Mouse (Mus musculus): ENCODE results near the gene Rhbdf2.
"Not testable (repeated sequence)": the region's sequence is repeated elsewhere in the genome, so short reads cannot be mapped to it uniquely, and the experiment has no call there.

The Rhbdf2 gene

DNA sequence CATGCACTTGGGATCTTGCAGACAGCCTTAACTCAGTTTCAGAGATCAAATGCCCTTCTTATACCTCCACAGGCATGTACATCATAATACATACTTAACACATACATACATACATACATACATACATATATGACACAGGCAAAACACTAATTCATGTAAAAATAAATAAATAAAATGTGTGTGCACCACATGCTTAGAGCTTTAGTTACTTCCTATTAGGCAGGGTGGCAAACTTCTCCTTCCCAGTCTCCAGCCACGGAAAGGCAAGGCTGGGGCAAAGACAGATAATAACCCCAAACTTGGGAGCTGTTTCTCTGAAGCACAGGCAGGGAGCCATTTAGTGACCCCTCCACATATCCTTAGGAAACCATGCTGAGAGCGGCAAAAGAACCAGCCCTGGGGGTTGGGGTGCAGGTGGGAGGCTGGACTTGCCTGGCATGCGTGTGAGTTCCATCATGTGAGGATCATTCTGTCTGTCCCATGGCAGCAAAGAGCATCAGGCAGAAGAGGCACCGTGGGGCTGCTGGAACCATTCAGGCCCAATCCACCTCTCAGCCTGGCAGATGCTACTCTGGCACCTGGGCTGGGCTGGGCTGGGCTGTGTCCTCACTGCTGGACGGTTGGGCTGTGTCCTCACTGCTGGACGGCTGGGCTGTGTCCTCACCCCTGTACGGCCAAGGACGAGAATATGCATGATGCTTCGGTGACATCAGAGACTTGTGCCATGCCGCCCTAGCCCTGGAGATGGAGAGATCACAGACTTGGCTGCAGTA lies at the start of gene Rhbdf2:
Gene Rhbdf2 (minus strand): TSS at position 721 of the 773 bp plus-strand sequence.
- no peak for DNase-seq

DNA sequence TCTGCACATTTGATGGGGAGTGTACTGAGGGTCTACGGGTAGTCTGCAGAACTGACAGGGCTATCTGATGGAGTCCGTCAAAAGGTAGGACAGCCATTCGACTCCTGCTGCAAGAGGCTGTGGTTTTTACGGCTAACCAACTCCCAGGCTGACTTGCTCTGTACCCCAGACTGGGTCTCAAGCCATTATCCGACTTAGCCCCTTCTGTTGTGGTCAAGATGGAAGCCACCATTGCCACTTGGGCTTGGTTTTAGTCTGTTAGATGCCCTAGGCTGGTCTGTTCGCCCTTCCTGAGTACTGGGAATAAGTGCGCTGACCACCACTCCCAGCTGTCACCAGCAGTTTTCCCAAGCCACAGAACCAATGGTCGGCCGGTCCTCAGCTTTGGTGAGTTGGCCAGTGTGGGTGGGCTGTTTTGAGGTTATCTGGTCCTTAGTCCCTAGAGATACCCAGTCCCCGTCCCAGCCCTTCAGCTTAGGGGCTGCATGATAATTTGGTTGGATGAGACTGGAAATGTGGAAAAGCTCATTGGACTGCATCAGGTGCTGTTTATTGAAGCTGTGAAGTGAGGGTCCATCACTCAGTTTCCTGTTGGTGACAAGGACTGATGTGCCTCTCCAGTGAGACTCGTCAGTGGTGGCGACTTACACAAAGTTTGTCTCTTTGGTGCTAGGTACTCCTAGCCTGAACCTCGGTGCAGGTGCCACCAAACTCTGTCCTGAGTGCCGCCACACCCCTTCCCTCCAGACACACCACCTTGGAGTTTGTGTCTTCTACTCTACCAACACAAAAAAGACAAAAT lies 49.6 kb upstream of the Rhbdf2 start:
- DNase-seq: no peak

DNA sequence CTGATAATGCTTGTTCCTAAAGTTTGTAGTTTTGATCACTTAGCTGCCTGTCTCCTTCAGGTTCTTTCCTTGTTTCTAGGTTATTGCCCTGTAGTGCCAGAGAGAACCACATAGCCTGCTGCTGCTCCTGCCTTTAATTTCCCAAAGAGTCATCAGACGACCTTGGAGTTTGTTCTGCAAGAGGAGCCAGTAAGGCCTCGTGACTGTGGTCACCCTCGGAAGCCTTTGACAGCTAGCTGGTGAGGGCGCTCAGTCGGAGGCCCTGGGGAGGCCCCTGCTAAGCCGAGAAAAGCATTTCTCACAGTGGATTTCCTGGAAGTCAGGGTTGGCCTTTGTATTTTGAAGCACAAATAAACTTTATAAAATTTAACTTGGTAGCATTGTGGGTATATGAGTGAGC lies 48.6 kb upstream of the Rhbdf2 start:
- DNase-seq: not testable (repeated sequence)

DNA sequence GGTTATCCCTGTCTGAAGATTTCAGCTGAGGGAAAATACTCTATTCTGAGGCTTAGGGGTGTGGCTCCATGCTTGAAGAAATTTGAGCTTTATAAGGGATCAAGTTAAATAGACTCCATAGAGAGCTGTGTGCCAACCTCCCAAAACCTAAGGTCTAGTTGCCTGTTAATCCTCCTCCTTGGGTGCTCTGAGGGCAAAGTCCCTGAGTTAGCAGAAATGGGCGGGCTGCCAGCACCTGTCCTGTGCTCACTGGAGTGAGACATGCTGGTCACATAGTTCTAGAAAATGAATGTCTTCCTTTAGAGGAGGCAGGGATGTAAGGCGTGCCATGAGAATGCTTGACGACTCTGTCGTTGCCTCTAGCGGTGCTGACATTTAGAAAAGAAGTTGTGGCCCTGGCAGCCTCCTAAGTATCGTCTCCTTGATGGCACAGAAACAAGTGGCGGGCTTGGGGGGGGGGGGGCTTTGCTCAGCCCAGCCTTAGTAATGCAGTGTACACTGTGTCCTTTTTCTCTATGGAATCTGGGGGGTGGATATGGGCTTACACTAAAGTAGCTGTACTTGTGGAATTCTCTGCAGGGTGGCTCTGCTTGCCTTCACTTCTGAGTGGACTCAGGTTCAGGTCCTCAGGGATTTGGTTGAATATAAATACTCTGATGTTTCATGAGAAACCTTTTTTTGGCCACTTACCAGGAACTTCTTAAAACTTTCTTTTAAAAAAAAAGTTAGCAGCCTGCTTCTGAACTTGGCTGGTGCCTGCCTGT lies 48.0 kb upstream of the Rhbdf2 start:
- no peak for DNase-seq

DNA sequence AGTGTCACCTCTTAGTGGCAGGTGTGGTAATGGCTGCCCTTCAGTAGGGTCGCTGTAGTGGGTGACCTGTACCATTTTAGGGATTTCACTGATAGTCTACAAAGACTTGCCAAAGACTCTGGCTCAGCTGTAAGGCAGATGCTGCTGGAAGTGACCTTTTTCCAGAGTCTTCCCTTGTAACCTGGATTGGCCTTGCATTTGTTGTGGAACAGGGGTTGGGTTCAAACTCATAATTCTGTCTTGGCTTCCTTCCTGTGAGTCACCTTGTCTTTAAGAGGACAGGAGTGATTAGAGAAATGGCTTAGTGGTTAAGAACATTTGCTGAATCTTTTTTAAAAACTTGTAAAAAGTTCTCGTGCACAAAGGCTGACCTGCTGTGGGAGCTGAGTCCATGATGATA lies 46.6 kb upstream of the Rhbdf2 start:
- no peak for DNase-seq

DNA sequence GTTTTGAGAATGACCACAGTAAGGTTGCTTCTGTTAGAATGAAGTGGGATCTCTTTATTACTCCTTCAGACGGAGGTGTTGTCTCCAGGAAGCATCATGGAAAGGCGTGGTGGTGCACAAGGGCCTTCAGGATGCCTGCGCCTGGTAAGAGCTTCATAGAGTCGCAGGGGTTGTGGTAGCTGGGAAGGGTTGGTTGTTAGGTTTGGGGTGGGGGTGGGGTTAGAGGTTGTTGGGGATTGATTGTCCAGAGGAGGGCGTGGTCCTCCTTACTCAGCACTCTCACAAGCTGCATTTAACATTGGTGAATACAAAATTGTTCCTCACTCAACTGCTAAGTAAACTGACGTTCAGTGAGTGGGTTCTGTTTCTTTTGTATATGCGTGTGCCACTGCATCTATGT lies 45.8 kb upstream of the Rhbdf2 start:
- DNase-seq: no peak

DNA sequence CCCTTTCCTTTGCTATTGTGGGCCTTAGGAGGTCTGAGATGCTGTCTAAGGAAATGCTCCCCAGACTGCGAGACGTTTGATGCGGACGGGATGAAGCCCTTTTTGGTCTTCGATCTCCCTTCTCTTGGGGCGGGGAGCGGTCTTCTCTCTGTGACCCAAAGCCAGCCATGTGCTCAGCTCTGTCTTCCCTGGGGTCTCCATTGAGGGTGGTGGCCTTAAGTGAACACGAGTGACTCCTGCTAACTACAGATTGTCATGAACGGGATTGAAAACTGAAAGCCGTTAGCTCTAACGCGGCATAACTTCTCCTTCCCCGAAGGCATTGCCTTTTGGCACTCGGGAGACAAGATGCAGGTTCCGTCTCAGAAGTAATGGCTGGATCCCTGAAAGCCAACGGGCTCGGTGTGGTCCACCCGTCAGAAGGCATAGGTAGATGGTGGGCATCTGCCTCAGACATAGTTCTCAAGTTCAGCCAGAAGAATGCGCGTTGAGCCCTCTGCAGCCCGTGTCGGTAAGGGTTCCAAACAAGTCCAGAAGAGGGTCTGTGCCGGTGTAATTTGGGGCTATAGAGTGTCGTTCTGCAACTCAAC lies 45.1 kb upstream of the Rhbdf2 start:
- peak in 1 of 2 experiments; percentile 12 for DNase-seq

DNA sequence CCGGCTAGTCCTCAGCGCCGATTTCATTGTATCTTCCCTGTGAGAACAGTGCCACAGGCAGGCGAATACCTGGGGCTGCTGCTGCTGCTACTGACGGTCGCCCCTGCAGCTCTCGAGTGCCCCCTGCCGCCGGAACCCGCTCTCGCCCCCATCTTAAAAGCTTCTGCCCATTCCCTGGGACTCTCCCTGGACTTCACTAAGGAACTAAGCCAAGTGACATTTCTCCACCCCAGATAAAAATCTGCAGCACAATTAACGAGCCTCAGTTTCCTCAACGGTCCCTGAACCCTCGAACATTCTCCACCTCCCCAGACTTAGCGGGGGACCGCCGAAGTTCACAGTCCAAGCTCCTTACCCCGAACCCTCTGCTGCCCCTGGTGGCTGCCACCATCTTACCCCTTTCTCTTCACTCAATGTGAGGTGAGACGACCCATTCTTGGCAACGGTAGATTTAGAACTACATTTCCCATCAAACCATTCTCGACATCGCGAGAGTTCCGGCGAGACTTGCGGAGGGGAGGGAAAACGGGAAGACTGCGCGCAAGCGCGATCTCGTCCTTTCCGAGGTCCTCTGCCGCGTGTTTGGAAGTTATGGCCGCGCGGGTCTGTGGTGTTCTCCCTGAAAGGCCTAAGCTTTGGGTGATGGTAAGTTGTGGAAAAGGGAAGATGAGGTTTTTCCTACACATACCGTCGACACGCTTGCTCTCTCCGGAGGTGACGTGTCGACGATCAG lies 44.5 kb upstream of the Rhbdf2 start:
- peak; percentile 96 to 97 for DNase-seq

DNA sequence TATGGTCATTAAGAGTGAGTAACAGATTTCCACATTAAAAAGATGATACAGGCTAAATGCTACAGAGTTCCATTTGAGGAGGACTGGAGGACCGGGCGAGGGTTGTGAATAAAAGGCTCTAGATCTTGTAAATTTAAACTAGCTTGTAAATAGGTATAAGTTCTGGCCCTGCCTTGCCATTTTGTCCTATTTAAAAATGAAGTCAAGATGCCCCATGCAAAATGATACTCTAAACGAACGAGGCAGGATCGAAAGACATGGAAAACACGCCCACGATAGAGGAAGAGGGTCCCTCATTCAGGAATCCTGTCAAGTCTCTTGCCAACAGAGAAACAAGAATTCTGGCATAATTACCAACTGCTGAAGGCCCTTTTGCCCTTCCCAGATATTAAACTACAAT lies 43.6 kb upstream of the Rhbdf2 start:
- no peak for DNase-seq

DNA sequence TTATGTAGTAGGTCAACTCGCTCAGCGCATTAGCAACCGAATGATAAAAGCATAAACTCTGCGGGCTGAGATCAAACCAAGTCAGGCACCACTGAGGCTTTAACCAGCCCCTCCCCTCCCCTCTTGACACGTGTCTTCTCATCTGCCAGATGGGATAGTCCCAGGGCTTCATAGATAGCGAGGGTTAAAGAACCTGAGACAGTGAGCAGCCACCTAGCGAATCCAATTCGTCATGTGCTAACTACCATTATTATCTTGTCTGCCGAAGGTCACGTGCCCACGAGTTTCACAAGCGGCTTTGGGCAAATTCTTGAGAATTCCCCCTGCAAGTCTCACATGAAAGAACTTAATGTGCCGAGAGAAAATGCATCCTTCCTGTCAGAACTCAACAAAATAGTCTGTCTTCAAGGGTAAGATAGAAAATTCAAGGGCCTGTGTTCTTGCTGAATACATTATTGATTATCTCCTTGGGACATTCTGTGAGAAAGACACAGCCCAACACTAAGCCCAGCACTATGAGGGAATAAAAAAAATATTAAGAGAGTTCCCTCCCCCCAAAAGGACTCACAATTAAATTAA lies 43.1 kb upstream of the Rhbdf2 start:
- DNase-seq: no peak

DNA sequence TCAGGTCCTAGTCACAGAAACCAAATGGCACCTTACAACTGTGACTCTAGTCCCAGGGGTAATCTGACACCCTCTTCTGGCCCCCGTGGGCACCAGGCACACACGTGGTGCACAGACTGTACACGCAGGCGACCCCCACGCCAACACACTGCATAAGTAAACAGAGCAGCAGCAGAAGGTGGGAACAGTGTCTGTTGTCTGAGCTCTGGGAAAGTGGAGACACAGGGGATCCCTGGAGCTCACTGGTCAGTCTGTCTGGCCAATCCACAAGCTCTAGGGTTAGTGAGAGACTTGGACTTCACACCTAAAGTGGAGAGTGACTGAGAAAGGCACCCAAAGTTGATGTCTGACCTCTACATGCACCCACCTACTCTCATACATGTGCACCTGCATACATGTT lies 42.5 kb upstream of the Rhbdf2 start:
- no peak for DNase-seq

DNA sequence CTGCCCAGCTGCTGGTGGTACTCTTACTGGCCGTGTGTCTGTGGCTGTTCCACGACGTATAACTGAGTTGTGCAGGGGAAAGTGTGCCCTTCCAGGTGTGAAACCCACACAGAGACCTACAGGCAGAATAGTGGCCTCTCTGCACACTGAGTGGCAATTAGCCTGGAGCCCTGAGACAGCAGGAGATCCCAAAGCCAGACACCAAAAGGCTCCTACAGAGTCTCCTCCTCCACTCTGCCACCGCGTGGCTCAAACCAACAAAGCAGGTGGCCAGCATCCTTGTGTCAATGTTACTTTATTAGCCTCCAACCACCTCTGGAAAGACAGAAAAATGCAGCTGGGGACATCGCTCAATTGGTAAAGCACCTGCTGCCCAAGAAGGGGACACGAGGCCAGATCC lies 42.0 kb upstream of the Rhbdf2 start:
- DNase-seq: no peak

DNA sequence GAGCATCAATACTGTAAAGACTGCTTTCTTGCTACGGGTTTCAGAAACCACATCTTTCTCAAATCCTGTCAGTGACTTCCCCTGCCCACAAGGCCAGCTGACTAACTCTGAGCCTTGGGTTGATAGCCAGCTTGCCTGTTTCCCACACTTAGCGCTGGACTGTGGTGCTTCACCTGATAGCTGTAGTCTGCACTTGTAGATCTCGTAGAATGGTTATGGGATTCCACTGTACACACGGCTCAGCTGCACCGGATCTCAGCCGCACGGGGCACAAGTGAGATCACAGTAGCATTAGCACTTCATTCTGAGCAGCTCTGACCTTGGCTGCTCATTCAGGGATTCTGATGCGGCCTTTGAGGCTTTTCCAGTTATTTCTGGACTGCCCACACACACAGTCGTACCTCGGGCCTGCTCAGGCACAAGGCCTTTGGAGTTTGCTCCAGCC lies 41.6 kb upstream of the Rhbdf2 start:
- DNase-seq: no peak

DNA sequence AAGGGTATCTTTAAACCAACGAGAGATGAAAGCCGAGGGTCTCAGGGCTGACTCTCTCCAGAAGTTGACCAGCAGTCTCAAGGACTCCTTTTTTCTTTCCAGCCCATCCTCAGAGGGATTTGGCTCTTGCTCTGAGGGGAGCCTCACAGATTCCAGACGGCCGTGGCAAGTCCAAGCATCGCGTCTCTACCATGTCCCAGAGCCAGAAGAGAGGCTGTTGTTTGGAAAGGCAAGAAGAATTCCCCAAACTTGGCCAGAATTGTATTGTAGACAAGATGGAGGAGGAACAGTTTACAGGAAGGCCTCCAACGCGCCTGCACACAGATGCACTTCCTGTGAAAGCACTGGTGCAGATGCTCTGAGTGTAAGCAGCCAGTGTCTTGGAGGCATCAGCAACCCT lies 41.1 kb upstream of the Rhbdf2 start:
- no peak for DNase-seq

DNA sequence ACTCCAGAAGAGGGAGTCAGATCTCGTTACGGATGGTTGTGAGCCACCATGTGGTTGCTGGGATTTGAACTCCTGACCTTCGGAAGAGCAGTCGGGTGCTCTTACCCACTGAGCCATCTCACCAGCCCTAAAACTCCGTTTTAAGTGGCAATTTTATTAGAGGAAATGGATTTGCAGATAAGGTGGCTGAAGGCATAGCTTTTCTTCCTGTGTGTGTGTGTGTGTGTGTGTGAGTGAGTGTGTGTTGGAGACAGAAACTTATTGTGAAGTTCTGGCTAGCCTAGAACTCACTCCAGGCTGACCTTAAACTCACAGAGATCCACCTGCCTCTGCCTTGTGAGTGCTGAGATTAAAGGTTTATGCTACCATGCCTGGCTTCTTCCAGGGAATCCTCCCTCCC lies 40.2 kb upstream of the Rhbdf2 start:
- not testable (repeated sequence) for DNase-seq

DNA sequence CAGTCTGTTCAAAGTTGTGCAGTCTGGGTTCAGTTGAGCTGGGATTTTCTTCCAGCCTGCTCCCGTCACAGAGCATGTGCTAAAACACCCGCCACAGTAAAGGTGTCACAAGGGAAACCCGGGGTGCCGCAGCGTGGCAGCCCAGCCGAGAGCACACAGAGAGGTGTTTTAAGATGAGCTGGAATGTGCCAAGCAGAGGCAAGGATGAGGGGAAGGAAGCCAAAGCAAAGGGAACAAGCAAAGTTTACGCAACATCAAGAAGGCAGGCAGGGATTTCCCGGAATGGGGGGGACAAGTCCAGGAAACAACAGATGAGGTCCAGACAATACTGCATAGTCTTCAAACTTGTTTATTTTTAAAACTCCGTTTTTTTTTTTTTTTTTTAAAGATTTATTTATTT lies 39.7 kb upstream of the Rhbdf2 start:
- DNase-seq: no peak

DNA sequence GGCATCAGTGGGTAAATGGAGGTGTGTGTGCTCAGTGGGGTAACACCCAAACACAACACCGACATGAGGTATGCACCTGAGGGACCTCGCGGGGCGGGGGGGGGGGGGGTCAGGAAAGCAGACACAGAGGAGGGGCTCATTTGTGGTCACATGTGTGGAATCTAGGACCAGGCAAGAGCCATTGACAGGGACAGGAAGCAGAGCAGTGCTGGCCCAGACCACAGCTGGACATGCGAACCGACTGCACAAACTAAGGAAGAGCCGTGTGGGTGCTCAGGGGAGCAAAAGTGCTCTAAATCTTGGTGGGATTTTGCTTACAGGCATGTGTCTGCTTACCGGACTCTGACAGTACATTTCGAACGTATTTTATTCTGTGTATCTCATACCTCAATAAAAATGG lies 38.5 kb upstream of the Rhbdf2 start:
- DNase-seq: no peak

DNA sequence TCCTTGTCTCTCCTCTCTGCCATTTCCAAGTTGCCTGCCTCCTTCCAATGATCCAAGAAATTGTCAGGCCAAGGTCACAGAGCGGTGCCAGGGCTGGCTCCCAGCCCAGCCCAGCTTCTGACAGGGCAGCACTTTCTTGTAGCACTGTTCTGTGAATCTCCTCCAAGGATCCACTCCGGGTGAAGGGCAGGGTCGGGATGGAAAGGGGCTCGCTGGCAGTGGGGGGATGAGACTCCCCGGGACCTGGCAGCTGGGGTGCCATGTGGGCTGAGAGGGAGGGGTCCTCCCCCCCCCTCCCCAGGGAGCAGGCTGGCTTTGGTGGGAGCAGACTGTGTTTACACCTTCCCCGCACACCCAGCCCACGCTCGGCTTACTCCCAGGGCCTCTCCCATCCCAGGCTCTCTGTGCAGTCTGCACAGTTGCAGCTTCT lies 35.1 kb upstream of the Rhbdf2 start:
- DNase-seq: no peak

DNA sequence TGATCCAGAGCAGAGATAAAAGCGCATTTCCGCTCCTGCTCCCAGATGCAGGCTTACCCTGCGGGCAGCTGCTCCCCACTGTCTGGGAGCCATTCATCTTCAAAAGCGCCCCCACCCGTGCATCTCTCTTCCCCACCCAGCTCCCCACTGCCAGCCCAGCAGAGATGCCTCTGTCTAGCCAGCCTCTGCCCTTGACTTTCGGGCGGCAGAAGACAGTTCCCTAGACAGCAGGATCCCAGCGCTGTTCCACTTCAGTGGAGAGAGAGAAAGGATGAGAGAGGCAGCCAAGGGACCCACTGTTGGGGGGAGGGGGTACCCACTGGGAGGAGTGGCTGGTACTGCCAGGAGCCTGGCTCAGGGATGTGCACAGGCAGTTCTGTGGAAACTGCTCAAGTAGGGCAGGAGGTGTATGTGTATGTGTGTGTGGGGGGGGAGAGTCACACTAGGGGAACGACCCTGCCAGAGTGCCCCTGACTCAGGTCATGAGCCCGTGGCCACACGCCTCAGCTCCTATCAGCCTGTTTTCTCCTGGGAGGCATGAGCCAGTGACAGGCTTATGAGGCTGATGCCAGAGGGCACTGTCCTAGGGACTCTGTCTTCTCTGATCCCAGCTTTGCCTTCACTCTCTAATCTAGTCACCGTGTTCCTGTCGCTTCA lies 34.6 kb upstream of the Rhbdf2 start:
- DNase-seq: no peak

DNA sequence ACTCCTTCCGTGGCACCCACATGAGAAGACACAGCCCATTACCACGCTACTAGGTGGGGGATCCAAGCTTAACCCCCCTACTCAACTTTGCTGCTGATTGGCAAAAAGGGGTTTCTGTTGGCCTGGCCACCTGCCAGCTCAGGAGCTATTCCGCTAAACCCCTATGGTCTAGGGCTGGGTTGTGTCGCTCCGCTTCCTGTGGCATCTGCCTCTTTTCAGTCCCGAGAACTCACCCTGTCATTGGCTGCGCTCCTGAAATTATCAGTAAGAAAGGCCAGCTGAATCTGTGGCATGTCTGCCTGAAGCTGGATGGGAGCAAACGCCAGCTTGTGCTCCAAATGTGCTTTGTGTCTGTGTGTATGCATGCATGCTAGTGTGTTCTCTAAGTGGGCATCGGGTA lies 33.4 kb upstream of the Rhbdf2 start:
- no peak for DNase-seq

DNA sequence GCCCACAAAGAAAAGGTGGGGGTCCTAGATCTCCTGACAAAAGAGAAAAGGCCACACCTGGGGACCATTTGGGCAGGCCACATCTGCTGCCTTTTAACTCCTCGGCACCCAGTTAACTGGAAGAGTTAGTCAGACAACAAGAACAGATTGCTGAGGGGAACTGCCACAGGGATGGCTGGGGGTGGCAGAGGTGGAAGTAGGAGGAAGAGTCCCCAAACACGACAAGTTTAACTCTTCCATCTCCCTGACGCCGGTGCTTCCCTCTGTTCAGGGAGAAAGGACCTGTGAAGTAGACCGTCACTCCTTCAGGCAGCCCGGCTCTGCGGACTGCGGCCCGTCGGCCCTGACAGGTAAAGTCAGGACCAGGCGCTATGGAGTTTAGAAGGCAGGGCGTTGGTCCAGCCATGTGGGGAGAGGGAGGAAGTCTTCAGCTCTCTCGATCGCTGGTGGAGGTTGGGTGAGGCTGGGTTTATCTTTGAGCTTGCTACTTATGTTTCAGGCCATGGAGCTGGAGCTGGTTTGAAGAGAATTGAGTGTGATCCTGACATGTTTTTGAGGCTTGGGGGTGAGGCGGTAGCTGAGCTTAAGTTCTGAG lies 32.3 kb upstream of the Rhbdf2 start:
- DNase-seq: no peak
